Mouse (Mus musculus): Measurements from ENCODE around the gene P3h4. TPM values are rescaled to one million over a fixed set of nuclear protein-coding genes. Genes with fewer than 3 reads are reported as not detected.

P3h4 gene
- polyA plus RNA-seq, 1 experiment from 2014 or later = 68.0 TPM

DNA sequence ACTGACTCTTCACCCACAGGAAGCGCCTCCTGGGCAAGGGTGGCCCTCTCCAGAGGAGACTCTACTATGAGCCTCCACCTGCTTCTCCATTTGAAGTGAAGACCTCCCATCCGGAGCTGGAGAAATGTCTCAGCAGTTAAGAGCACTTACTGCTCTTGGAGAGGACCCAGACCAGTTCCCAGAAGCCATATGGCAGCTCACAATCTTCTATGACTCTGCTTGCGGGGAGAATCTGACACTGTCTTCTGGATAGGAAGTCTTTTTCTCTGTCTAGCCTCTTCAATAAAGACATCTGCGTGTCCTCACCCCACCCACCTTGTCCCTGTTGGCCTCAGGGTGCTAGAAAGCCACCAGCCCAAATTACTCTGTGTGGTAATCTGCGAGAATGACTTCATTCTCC is 21.7 kb downstream of the P3h4 start:
- ATAC-seq (ENCODE audit: insufficient number of reproducible peaks, insufficient read depth, low FRiP score, low read depth) = no peak
- Histone ChIP-seq H3K9ac (replicated peaks; ENCODE audit: low read depth, low read length) (no peak overlapping the region), H3K4me2 (replicated peaks; ENCODE audit: low read depth, low read length) (no peak overlapping the region), H3K27ac (ENCODE audit: low read length) (no peak overlapping the region), H3K4me3 (ENCODE audit: low read depth, low read length) (no peak overlapping the region), H3K9me3 (ENCODE audit: control insufficient read depth, low read depth, low read length) (no peaks in the 10 kb centered on the region), H3K27me3 (ENCODE audit: control insufficient read depth, insufficient read depth, low read length) (no peaks in the 10 kb centered on the region), H3K36me3 (ENCODE audit: control insufficient read depth, insufficient read depth, low read length) (no peaks in the 10 kb centered on the region; the same call in 1 of the 2 replicates), H3K4me1 (ENCODE audit: control insufficient read depth, insufficient read depth, low read length) (peaks cover 77% of the 10 kb centered on the region)
- WGBS = 82% methylated on average over 5 of the region's 5 CpGs

DNA sequence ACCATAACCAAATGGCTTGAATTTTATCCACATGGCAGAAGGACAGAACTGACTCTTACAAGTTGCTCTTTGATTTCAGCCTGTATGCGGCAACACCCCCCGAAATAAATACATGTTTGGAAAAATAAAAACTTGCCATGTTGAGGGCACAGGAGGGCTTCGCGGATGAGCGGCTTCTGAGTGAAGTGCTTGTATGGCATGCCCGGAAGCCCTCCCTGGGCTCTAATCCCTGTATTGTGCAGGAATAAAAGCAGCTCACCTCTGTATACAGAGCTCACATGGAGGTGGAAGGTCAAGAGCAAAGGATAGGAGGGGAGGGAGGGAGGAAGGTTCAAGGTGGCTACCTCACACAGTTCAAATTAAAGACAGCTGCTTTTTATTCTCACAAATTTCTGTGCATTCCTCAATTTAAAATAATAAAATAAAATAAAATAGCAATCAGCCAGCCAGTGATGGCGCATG is 22.7 kb downstream of the P3h4 start:
- Histone ChIP-seq H3K27ac (ENCODE audit: low read length) (no peak overlapping the region), H3K9ac (replicated peaks; ENCODE audit: low read depth, low read length) (no peak overlapping the region), H3K4me3 (ENCODE audit: low read depth, low read length) (no peak overlapping the region), H3K27me3 (ENCODE audit: control insufficient read depth, insufficient read depth, low read length) (no peaks in the 10 kb centered on the region), H3K4me1 (ENCODE audit: control insufficient read depth, insufficient read depth, low read length) (peaks cover 85% of the 10 kb centered on the region), H3K9me3 (ENCODE audit: control insufficient read depth, low read depth, low read length) (no peaks in the 10 kb centered on the region), H3K36me3 (ENCODE audit: control insufficient read depth, insufficient read depth, low read length) (no peaks in the 10 kb centered on the region; the same call in 1 of the 2 replicates), H3K4me2 (replicated peaks; ENCODE audit: low read depth, low read length) (no peak overlapping the region)
- ATAC-seq (ENCODE audit: insufficient number of reproducible peaks, insufficient read depth, low FRiP score, low read depth) = no peak
- WGBS = 85% methylated on average over 7 of the region's 7 CpGs

DNA sequence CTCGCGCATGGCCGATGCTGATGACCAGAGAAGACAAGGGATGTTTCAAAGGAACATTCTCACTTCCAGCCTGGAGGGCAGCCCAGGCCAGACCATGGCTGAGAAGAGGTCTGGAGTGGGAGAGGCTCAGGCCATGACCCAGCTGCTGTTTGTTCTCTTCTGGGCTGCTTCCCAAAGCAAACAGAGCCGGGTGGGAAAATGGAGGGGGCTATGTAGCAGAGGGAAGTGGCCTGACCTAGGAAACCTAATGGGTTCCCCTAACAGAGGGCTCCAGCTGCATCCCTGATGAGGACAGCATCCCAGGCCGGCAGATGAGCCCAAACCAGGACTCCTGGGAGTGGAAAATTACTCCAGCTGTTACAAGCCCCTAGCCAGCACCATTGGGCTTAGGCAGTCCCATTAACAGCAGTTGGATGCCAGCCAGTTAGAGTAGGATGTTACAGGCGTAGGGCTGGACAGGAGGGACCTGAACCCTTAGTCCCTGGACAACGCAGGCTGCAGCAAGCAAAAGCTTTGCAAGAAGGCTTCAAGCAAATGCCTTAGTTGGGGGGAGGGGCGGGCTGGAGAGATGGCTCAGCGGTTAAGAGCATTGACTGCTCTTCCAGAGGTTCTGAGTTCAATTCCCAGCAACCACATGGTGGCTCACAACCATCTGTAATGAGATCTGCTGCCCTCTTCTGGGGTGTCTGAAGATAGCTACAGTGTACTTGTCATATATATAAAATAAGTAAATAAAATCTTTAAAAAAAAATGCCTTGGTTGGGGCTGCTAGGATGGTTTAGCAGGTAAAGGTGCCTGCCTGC is 23.4 kb downstream of the P3h4 start:
- peaks cover 86% of the 10 kb centered on the region for H3K4me1 ChIP-seq (ENCODE audit: control insufficient read depth, insufficient read depth, low read length)
- peak overlapping the region; percentile 22 for H3K27ac ChIP-seq (ENCODE audit: low read length)
- WGBS = 37% methylated on average over 9 of the region's 9 CpGs
- no peaks in the 10 kb centered on the region for H3K27me3 ChIP-seq (ENCODE audit: control insufficient read depth, insufficient read depth, low read length)
- H3K9ac ChIP-seq (replicated peaks; ENCODE audit: low read depth, low read length) = no peak overlapping the region
- no peak overlapping the region for H3K4me3 ChIP-seq (ENCODE audit: low read depth, low read length)
- H3K4me2 ChIP-seq (replicated peaks; ENCODE audit: low read depth, low read length) = 0 out of 2 replicates have a peak overlapping the region, but pooled peaks have one; percentile 12
- no peaks in the 10 kb centered on the region; the same call in 1 of the 2 replicates for H3K36me3 ChIP-seq (ENCODE audit: control insufficient read depth, insufficient read depth, low read length)
- H3K9me3 ChIP-seq (ENCODE audit: control insufficient read depth, low read depth, low read length) = no peaks in the 10 kb centered on the region
- peak; percentile 21 for ATAC-seq (ENCODE audit: insufficient number of reproducible peaks, insufficient read depth, low FRiP score, low read depth)

DNA sequence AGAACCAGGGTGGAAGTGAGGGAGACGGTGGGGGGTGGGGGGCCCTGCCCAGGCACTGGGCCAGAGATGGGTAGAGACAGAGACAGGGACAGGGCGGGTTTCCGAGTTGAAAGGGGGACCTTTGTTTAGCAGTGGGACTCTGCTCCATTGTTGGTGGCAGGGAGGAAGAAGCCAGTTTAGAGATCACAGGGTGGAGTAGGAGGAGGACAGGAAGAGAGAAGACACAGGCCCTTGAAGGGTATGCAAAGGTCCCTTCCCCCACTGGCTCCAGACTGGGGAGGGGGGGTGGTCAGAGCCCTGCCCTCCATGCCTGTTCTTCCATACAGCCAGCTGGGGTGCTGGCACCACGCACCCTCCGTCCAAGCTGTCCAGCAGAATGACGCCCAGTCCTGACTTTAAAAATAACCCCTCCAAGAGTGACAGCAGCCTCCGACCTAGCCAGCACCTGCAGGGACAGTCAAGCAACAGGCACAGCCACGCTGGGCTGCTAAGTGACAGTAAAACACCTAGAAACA is 24.6 kb downstream of the P3h4 start:
- Histone ChIP-seq H3K27me3 (ENCODE audit: control insufficient read depth, insufficient read depth, low read length) (no peaks in the 10 kb centered on the region), H3K27ac (ENCODE audit: low read length) (peak overlapping the region; percentile 22), H3K9me3 (ENCODE audit: control insufficient read depth, low read depth, low read length) (no peaks in the 10 kb centered on the region), H3K9ac (replicated peaks; ENCODE audit: low read depth, low read length) (no peak overlapping the region), H3K4me2 (replicated peaks; ENCODE audit: low read depth, low read length) (no peak overlapping the region; the same call in 1 of the 2 replicates), H3K4me1 (ENCODE audit: control insufficient read depth, insufficient read depth, low read length) (peaks cover 73% of the 10 kb centered on the region), H3K36me3 (ENCODE audit: control insufficient read depth, insufficient read depth, low read length) (peaks cover 11% of the 10 kb centered on the region; the same call in 1 of the 2 replicates), H3K4me3 (ENCODE audit: low read depth, low read length) (no peak overlapping the region)
- WGBS = 38% methylated on average over 8 of the region's 8 CpGs
- no peak for ATAC-seq (ENCODE audit: insufficient number of reproducible peaks, insufficient read depth, low FRiP score, low read depth)

DNA sequence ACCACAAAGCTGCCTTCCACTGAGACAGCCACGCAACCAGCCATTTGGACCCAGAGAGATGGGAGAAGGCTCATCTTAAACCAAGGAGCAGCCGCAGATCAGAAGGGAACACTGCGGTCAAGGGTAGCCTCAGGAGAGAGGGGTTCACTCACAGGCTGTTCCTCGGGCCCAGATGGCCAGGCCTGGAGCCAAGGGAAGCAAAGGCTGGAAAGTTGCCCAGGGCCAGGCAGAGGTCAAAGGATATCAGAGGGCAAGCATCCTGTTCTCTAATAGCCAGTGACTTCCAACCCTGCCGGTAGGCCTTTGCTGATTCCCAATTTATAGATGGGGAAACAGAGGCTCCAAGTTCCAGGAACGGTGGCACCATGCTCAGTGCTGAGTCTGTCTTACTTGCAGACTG is 26.0 kb downstream of the P3h4 start:
- Histone ChIP-seq H3K4me1 (ENCODE audit: control insufficient read depth, insufficient read depth, low read length) (peaks cover 60% of the 10 kb centered on the region), H3K4me3 (ENCODE audit: low read depth, low read length) (no peak overlapping the region), H3K9me3 (ENCODE audit: control insufficient read depth, low read depth, low read length) (no peaks in the 10 kb centered on the region), H3K4me2 (replicated peaks; ENCODE audit: low read depth, low read length) (0 out of 2 replicates have a peak overlapping the region, but pooled peaks have one; percentile 28), H3K9ac (replicated peaks; ENCODE audit: low read depth, low read length) (no peak overlapping the region), H3K36me3 (ENCODE audit: control insufficient read depth, insufficient read depth, low read length) (peaks cover 23% of the 10 kb centered on the region; the same call in 1 of the 2 replicates), H3K27ac (ENCODE audit: low read length) (peak overlapping the region; percentile 90), H3K27me3 (ENCODE audit: control insufficient read depth, insufficient read depth, low read length) (no peaks in the 10 kb centered on the region)
- no peak for ATAC-seq (ENCODE audit: insufficient number of reproducible peaks, insufficient read depth, low FRiP score, low read depth)
- WGBS = 59% methylated on average over 6 of the region's 6 CpGs

DNA sequence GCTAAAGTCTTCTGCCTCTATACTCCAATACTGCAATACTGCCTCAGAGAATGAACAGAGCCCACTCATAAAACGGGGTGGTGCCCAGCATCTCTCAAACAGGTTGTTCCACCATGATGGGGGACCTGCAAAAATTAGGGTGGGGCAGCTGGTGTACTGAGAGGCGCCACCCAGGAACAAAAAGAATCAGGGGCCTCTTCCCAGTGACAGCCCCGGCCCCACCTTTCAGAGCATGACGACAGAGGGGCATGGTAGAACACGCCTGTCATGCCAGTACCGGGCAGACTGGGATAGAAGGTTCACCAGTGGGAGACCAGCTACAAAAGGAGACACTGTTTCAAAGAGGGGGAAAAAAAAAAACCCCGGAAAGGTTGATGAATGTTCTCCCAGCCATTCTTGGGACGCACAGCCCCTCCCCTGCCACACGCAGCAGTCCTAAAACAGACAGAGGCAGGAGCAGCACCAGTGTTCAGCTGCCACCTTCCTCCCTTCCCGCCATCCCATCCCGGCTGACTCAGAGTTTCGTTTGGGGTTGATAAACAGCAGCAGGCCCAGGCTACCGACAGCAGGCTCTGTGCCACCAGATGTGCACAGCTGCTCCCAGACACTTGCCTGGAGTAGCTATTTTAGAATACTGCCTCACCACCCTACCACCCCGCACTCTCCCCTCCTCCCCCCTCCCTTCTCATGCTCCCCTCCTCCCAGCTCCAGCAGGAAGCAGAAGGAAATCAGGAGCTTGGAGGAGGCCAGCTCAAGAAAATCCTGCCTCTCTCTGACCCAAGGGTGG is 26.9 kb downstream of the P3h4 start:
- peaks cover 52% of the 10 kb centered on the region for H3K4me1 ChIP-seq (ENCODE audit: control insufficient read depth, insufficient read depth, low read length)

DNA sequence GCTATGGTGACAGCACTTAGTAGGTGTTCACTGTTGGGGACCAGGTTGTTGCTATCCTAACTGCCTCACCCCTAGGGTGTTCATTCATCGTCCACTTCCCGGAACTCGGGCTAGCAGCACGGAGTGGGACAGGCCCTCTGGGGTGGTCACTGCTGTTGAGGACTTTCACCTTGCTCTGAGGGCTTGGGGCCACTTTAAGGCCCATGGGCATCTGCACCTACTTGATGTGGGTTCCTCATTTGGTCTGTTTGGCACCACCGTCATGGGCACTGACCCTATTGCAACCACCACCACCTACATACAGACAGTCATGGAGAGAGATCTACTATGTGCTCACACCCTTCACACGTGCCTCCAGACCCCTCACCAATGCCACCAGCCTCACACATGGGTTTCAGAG is 27.5 kb downstream of the P3h4 start:
- H3K4me1 ChIP-seq (ENCODE audit: control insufficient read depth, insufficient read depth, low read length) = peaks cover 48% of the 10 kb centered on the region
- H3K9ac ChIP-seq (replicated peaks; ENCODE audit: low read depth, low read length) = no peak overlapping the region
- no peaks in the 10 kb centered on the region for H3K9me3 ChIP-seq (ENCODE audit: control insufficient read depth, low read depth, low read length)
- ATAC-seq (ENCODE audit: insufficient number of reproducible peaks, insufficient read depth, low FRiP score, low read depth) = no peak
- H3K4me2 ChIP-seq (replicated peaks; ENCODE audit: low read depth, low read length) = 0 out of 2 replicates have a peak overlapping the region, but pooled peaks have one; percentile 6
- H3K27me3 ChIP-seq (ENCODE audit: control insufficient read depth, insufficient read depth, low read length) = no peaks in the 10 kb centered on the region
- 79% methylated on average over 6 of the region's 6 CpGs for WGBS
- H3K36me3 ChIP-seq (ENCODE audit: control insufficient read depth, insufficient read depth, low read length) = peaks cover 31% of the 10 kb centered on the region
- peak overlapping the region; percentile 90 for H3K27ac ChIP-seq (ENCODE audit: low read length)
- no peak overlapping the region for H3K4me3 ChIP-seq (ENCODE audit: low read depth, low read length)

More for the DNA sequence above, 26.9 kb downstream of the P3h4 start:
- Histone ChIP-seq H3K9me3 (ENCODE audit: control insufficient read depth, low read depth, low read length) (no peaks in the 10 kb centered on the region), H3K27me3 (ENCODE audit: control insufficient read depth, insufficient read depth, low read length) (no peaks in the 10 kb centered on the region), H3K9ac (replicated peaks; ENCODE audit: low read depth, low read length) (no peak overlapping the region), H3K36me3 (ENCODE audit: control insufficient read depth, insufficient read depth, low read length) (peaks cover 31% of the 10 kb centered on the region), H3K27ac (ENCODE audit: low read length) (peak overlapping the region; percentile 90), H3K4me2 (replicated peaks; ENCODE audit: low read depth, low read length) (peak overlapping the region; percentile 28; the same call in 1 of the 2 replicates), H3K4me3 (ENCODE audit: low read depth, low read length) (no peak overlapping the region)
- peak; percentile 34; the same call in 1 of the 2 replicates for ATAC-seq (ENCODE audit: insufficient number of reproducible peaks, insufficient read depth, low FRiP score, low read depth)
- 20% methylated on average over 14 of the region's 14 CpGs for WGBS

DNA sequence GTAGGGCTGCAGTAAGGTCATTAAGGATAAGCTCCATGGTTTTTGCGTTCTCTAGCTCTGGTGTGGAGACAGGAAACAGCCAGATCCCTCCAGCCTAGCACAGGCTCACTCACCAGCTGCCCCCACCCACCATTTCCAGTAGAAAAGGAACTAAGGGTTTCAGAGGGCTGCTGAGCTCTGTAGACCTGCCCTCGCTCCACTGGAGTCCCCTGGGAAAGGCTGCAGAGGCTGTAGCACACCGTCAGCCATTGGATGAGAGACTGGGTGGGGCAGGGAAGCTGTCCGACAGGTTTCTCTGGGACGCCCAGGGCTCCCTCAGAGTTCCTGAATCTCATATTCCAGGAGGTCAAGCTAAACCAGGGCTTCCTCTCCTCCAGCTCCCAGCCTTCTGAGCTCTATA is 28.1 kb downstream of the P3h4 start:
- Histone ChIP-seq H3K9ac (replicated peaks; ENCODE audit: low read depth, low read length) (no peak overlapping the region), H3K36me3 (ENCODE audit: control insufficient read depth, insufficient read depth, low read length) (peaks cover 32% of the 10 kb centered on the region), H3K27me3 (ENCODE audit: control insufficient read depth, insufficient read depth, low read length) (no peaks in the 10 kb centered on the region), H3K4me2 (replicated peaks; ENCODE audit: low read depth, low read length) (0 out of 2 replicates have a peak overlapping the region, but pooled peaks have one; percentile 6), H3K4me1 (ENCODE audit: control insufficient read depth, insufficient read depth, low read length) (peaks cover 48% of the 10 kb centered on the region), H3K9me3 (ENCODE audit: control insufficient read depth, low read depth, low read length) (no peaks in the 10 kb centered on the region), H3K4me3 (ENCODE audit: low read depth, low read length) (no peak overlapping the region), H3K27ac (ENCODE audit: low read length) (peak overlapping the region; percentile 90)
- peak; percentile 82 for ATAC-seq (ENCODE audit: insufficient number of reproducible peaks, insufficient read depth, low FRiP score, low read depth)
- WGBS = 50% methylated on average over 5 of the region's 5 CpGs

Measured in stomach, embryonic 14.5 days (tissue).